In genomic region chr1:63080277-63080676, GRCm38 (mm10) we compare ENCODE assay signal across 23 mouse cellular contexts. TPM values are rescaled to one million over a fixed set of nuclear protein-coding genes. Genes with fewer than 3 reads are reported as not detected.
A peak's percentile ranks its signal among the peaks of the same experiment; 100 is the strongest.
DNase-seq lines count a peak whose midpoint lies in the region; ATAC-seq and TF ChIP-seq lines count a peak whose summit lies in the region.
"Had no signal": no experiment of that assay in that cellular context is flagged by ENCODE, and none has a peak within 500 bp of the region (broad histone marks: within the 10 kb centered on the region; RNA-seq: fewer than 3 reads in every experiment).

No protein-coding gene starts in this region.

- TF ChIP-seq CTCF in intestine, postnatal 0 days (IDR thresholded peaks at IDR 0.05; ENCODE audit: low read depth): no peak

- ATAC-seq in intestine, embryonic 15.5 days: peak; percentile 69
- no peak for ATAC-seq in intestine, postnatal 0 days
- 0 out of 2 replicates have a peak, but pooled peaks have one; percentile 40 for ATAC-seq in intestine, embryonic 16.5 days
- no peak for ATAC-seq in hindbrain, embryonic 12.5 days (ENCODE audit: low FRiP score)
- no peak for ATAC-seq in midbrain, embryonic 14.5 days (ENCODE audit: low FRiP score, low TSS enrichment)
- ATAC-seq: forebrain, embryonic 14.5 days; forebrain, postnatal 0 days; hindbrain, embryonic 16.5 days had no signal

- peak; percentile 12 for DNase-seq in CD4-positive helper T cell, adult 2 months (ENCODE audit: low read depth, low spot score)
- peak; percentile 58 for DNase-seq in R1 (ENCODE audit: low read depth, low spot score)
- no peak for DNase-seq in embryonic facial prominence, embryonic 10.5 days (ENCODE audit: low spot score)
- no peak for DNase-seq in midbrain, embryonic 14.5 days
- DNase-seq: adrenal gland, adult 2 months; adrenal gland, postnatal 14 days; cerebellum, adult 11 months; cerebellum, adult 2 months; cerebellum, adult 9-11 months; cerebellum, postnatal 36 days; embryo, embryonic 11 days; forebrain, postnatal 0 days; gastrocnemius, postnatal 25 days; heart, adult 18-20 months; kidney, adult 11 months had no signal

- no peaks in the 10 kb centered on the region for H3K4me1 ChIP-seq in intestine, embryonic 15.5 days (replicated peaks)
- H3K4me1 ChIP-seq in intestine, postnatal 0 days (replicated peaks; ENCODE audit: control insufficient read depth, insufficient read depth, low read length): no peaks in the 10 kb centered on the region
- no peaks in the 10 kb centered on the region; the same call in 1 of the 2 replicates for H3K4me1 ChIP-seq in intestine, embryonic 16.5 days (ENCODE audit: control insufficient read depth, insufficient read depth, low read length)
- no peaks in the 10 kb centered on the region for H3K4me1 ChIP-seq in hindbrain, embryonic 12.5 days
- no peaks in the 10 kb centered on the region for H3K4me1 ChIP-seq in embryonic facial prominence, embryonic 10.5 days
- H3K4me1 ChIP-seq in midbrain, embryonic 14.5 days (ENCODE audit: control insufficient read depth, insufficient read depth, low read length): no peaks in the 10 kb centered on the region
- H3K4me1 ChIP-seq: hindbrain, embryonic 13.5 days had no signal

- H3K27me3 ChIP-seq in intestine, embryonic 15.5 days (replicated peaks): no peaks in the 10 kb centered on the region
- no peaks in the 10 kb centered on the region for H3K27me3 ChIP-seq in intestine, postnatal 0 days (replicated peaks; ENCODE audit: control insufficient read depth, insufficient read depth, low read length)
- H3K27me3 ChIP-seq in intestine, embryonic 16.5 days (replicated peaks; ENCODE audit: control insufficient read depth, insufficient read depth, low read length): no peaks in the 10 kb centered on the region
- no peaks in the 10 kb centered on the region for H3K27me3 ChIP-seq in hindbrain, embryonic 12.5 days
- no peaks in the 10 kb centered on the region for H3K27me3 ChIP-seq in embryonic facial prominence, embryonic 10.5 days (replicated peaks; ENCODE audit: low read depth, poor library complexity, severe bottlenecking)
- no peaks in the 10 kb centered on the region for H3K27me3 ChIP-seq in midbrain, embryonic 14.5 days (ENCODE audit: control insufficient read depth, insufficient read depth, low read length)
- H3K27me3 ChIP-seq: hindbrain, embryonic 13.5 days had no signal

- 61% methylated on average over 5 of the region's 5 CpGs for WGBS in intestine, embryonic 15.5 days
- WGBS in intestine, postnatal 0 days: 37% methylated on average over 5 of the region's 5 CpGs
- 58% methylated on average over 5 of the region's 5 CpGs for WGBS in intestine, embryonic 16.5 days
- WGBS in hindbrain, embryonic 12.5 days: 75% methylated on average over 5 of the region's 5 CpGs
- WGBS in embryonic facial prominence, embryonic 10.5 days: 83% methylated on average over 5 of the region's 5 CpGs
- WGBS in midbrain, embryonic 14.5 days: 86% methylated on average over 5 of the region's 5 CpGs

- no peak overlapping the region for H3K9ac ChIP-seq in intestine, embryonic 15.5 days
- H3K9ac ChIP-seq in intestine, postnatal 0 days (ENCODE audit: low read depth, low read length): no peak overlapping the region
- H3K9ac ChIP-seq in intestine, embryonic 16.5 days (ENCODE audit: low read depth, low read length): no peak overlapping the region
- H3K9ac ChIP-seq in hindbrain, embryonic 12.5 days: no peak overlapping the region
- H3K9ac ChIP-seq in midbrain, embryonic 14.5 days (replicated peaks; ENCODE audit: low read length): no peak overlapping the region
- H3K9ac ChIP-seq: forebrain, postnatal 0 days; hindbrain, embryonic 13.5 days had no signal

- H3K4me3 ChIP-seq in intestine, embryonic 15.5 days (replicated peaks): no peak overlapping the region
- H3K4me3 ChIP-seq in intestine, postnatal 0 days (ENCODE audit: low read depth, low read length): no peak overlapping the region
- H3K4me3 ChIP-seq in intestine, embryonic 16.5 days (ENCODE audit: low read length): no peak overlapping the region
- H3K4me3 ChIP-seq in hindbrain, embryonic 12.5 days: no peak overlapping the region
- no peak overlapping the region for H3K4me3 ChIP-seq in embryonic facial prominence, embryonic 10.5 days
- H3K4me3 ChIP-seq in midbrain, embryonic 14.5 days (replicated peaks; ENCODE audit: low read depth, low read length): no peak overlapping the region
- H3K4me3 ChIP-seq: hindbrain, embryonic 13.5 days had no signal

- H3K27ac ChIP-seq in intestine, embryonic 15.5 days: no peak overlapping the region
- H3K27ac ChIP-seq in intestine, postnatal 0 days (ENCODE audit: low read depth, low read length): no peak overlapping the region
- H3K27ac ChIP-seq in intestine, embryonic 16.5 days (ENCODE audit: low read length): no peak overlapping the region
- H3K27ac ChIP-seq in hindbrain, embryonic 12.5 days: no peak overlapping the region
- H3K27ac ChIP-seq in embryonic facial prominence, embryonic 10.5 days (replicated peaks): no peak overlapping the region
- no peak overlapping the region for H3K27ac ChIP-seq in midbrain, embryonic 14.5 days (replicated peaks; ENCODE audit: low read depth, low read length)
- H3K27ac ChIP-seq: hindbrain, embryonic 13.5 days had no signal

- 0 out of 2 replicates have a peak, but pooled peaks cover 7% of the 10 kb centered on the region for H3K36me3 ChIP-seq in intestine, embryonic 15.5 days
- H3K36me3 ChIP-seq in intestine, postnatal 0 days (ENCODE audit: control insufficient read depth, insufficient read depth): peaks cover 55% of the 10 kb centered on the region
- H3K36me3 ChIP-seq in intestine, embryonic 16.5 days (ENCODE audit: control insufficient read depth, insufficient read depth, low read length): peaks cover 9% of the 10 kb centered on the region; the same call in 1 of the 2 replicates
- peaks cover 47% of the 10 kb centered on the region for H3K36me3 ChIP-seq in hindbrain, embryonic 12.5 days
- peaks cover 83% of the 10 kb centered on the region for H3K36me3 ChIP-seq in embryonic facial prominence, embryonic 10.5 days (replicated peaks)
- peaks cover 31% of the 10 kb centered on the region for H3K36me3 ChIP-seq in midbrain, embryonic 14.5 days (ENCODE audit: control insufficient read depth, insufficient read depth, low read length)

- no peak overlapping the region for H3K4me2 ChIP-seq in intestine, embryonic 15.5 days (replicated peaks)
- no peak overlapping the region for H3K4me2 ChIP-seq in intestine, postnatal 0 days (replicated peaks; ENCODE audit: low read depth)
- no peak overlapping the region for H3K4me2 ChIP-seq in intestine, embryonic 16.5 days (ENCODE audit: low read depth, low read length)
- no peak overlapping the region for H3K4me2 ChIP-seq in hindbrain, embryonic 12.5 days (replicated peaks)
- no peak overlapping the region for H3K4me2 ChIP-seq in midbrain, embryonic 14.5 days (ENCODE audit: low read length)
- H3K4me2 ChIP-seq: heart, embryonic 11.5 days; hindbrain, embryonic 13.5 days had no signal

- no peaks in the 10 kb centered on the region for H3K9me3 ChIP-seq in intestine, embryonic 15.5 days
- H3K9me3 ChIP-seq in intestine, postnatal 0 days (ENCODE audit: control insufficient read depth): no peaks in the 10 kb centered on the region
- no peaks in the 10 kb centered on the region for H3K9me3 ChIP-seq in intestine, embryonic 16.5 days (ENCODE audit: control insufficient read depth, low read length)
- no peaks in the 10 kb centered on the region for H3K9me3 ChIP-seq in hindbrain, embryonic 12.5 days (replicated peaks)
- H3K9me3 ChIP-seq in embryonic facial prominence, embryonic 10.5 days: no peaks in the 10 kb centered on the region
- no peaks in the 10 kb centered on the region for H3K9me3 ChIP-seq in midbrain, embryonic 14.5 days (ENCODE audit: control insufficient read depth, low read length)
- H3K9me3 ChIP-seq: hindbrain, embryonic 13.5 days had no signal

RNA-seq across cellular contexts. Expression of gene Ino80d, which starts 34.2 kb away (rescaled TPM):
- 11.5 and 12.4 TPM in 2 replicates for polyA plus RNA-seq in intestine, embryonic 15.5 days (2015; fragmentation: Nextera tagmentation; extraction: Ambion mirVana)
- 5.7 and 6.7 TPM in 2 replicates for polyA plus RNA-seq in intestine, postnatal 0 days (2015; fragmentation: Nextera tagmentation; extraction: Ambion mirVana)
- polyA plus RNA-seq in intestine, embryonic 16.5 days (2015; fragmentation: Nextera tagmentation; extraction: Ambion mirVana): 7.6 and 8.7 TPM in 2 replicates
- 13.4 and 14.0 TPM in 2 replicates for polyA plus RNA-seq in hindbrain, embryonic 12.5 days (2016; fragmentation: Nextera tagmentation; extraction: Ambion mirVana)
- polyA plus RNA-seq in embryonic facial prominence, embryonic 10.5 days (2016; fragmentation: Nextera tagmentation; extraction: Ambion mirVana): 9.7 and 10.4 TPM in 2 replicates
- polyA plus RNA-seq in midbrain, embryonic 14.5 days (2014; fragmentation: Nextera tagmentation; extraction: Ambion mirVana): 8.2 and 10.3 TPM in 2 replicates

Comparison
In these comparisons a context has a peak if more than half of its experiments do, and no peak if none do; other contexts are left out.
1. ATAC-seq: peak in intestine, embryonic 15.5 days (single experiment) and intestine, embryonic 16.5 days (single experiment); none in intestine, postnatal 0 days (single experiment), hindbrain, embryonic 12.5 days (single experiment) and midbrain, embryonic 14.5 days (single experiment).
2. DNase-seq: peak in CD4-positive helper T cell, adult 2 months (single experiment) and R1 (single experiment); none in embryonic facial prominence, embryonic 10.5 days (single experiment) and midbrain, embryonic 14.5 days (single experiment).